Mouse (Mus musculus): ENCODE measurements around the gene Nudt7.

DNA sequence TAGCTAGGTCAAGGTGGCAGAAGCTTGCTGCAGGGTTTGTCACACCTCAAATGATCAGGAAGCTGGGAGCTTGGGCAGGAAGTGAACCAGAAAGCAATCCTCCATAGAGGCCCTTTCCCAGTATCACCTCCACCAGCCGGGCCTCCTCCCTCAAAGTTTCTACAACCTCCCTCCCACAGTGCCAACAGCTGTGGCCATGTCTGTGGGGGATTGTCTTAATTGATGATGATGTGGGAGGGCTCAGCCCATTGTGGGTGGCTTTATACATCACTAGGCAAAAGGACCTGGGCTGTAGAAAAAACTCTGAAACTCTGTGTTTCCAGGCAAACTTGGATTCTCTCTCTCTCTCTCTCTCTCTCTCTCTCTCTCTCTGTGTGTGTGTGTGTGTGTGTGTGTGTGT, 18.3 kb upstream of the Nudt7 start:
- no peak for TF ChIP-seq POLR2A (IDR thresholded peaks at IDR 0.05; ENCODE audit: low read depth, low read length)
- TF ChIP-seq CTCF (IDR thresholded peaks at IDR 0.05; ENCODE audit: borderline replicate concordance, insufficient read depth, low read length): no peak

Measured in embryonic fibroblast, embryonic 13.5 days (primary cell).